Mouse (Mus musculus) spleen, postnatal 10 days (tissue): ENCODE results near the gene Accsl.

ENCODE experiments used
- DNase-seq, 2 experiments: peaks; one replicate each; pipeline ENCODE4 v3.0.0; 2021 to 2022; ENCODE audit warnings: low spot score in 2 of 2

The Accsl gene

GRCm38 (mm10) chr2:93809931-93810330 lies 59.0 kb downstream of the Accsl start:
- DNase-seq: peak in 1 of 2 experiments; percentile 43

- DNase-seq: no peak
Observed at GRCm38 (mm10) chr2:93808071-93808470, 60.9 kb downstream of the Accsl start.

- DNase-seq: no peak
Observed at GRCm38 (mm10) chr2:93807440-93807839, 61.5 kb downstream of the Accsl start.

GRCm38 (mm10) chr2:93806487-93807201 lies 62.3 kb downstream of the Accsl start:
- no peak for DNase-seq

- DNase-seq: no peak
Observed at GRCm38 (mm10) chr2:93805523-93805922, 63.4 kb downstream of the Accsl start.
